Mouse (Mus musculus) telencephalon, adult 2 months (tissue): ENCODE measurements around the gene Zfp30.
A peak's percentile ranks its signal among the peaks of the same experiment; 100 is the strongest.

Experiments
- DNase-seq: peaks from one replicate; pipeline ENCODE4 v3.0.0-alpha.2; 2011; ENCODE audit warnings: low read depth, low spot score

Gene Zfp30

DNA sequence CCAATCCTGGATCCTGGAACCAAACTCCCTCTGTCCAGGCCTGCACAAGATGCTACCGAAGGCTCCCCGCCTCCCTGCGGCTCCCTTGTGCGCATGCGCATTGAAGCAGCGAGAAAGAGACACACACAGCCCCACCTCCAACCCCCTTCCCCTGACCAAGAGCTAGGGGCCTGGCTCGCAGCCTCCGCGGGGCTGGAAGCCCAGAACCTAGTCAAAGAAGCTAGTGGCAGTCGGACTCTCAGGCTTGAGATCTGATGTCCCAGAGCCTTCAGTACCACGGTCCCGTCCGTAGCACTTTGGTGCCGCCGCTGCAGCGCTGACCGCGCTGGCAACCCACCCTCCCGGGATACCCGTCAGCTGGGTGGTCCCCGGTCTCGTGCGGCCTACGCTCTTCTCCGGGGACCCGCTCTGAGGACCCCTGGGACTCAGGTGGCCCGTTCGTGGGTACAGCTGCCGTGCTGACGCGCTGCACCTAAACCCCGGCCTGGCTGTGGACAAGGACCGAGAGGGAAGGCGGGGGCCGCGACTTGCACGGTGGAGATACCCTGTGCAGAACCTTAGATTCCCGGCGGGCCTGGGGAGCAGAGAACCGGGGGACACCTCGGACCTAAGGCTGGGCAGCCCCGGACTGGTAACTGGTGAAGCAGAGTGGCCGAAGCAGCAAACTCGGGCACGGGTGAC is at the start of gene Zfp30:
TSS of gene Zfp30 (plus strand) at position 128 of the 681 bp plus-strand sequence.
- DNase-seq: peak; percentile 84

DNA sequence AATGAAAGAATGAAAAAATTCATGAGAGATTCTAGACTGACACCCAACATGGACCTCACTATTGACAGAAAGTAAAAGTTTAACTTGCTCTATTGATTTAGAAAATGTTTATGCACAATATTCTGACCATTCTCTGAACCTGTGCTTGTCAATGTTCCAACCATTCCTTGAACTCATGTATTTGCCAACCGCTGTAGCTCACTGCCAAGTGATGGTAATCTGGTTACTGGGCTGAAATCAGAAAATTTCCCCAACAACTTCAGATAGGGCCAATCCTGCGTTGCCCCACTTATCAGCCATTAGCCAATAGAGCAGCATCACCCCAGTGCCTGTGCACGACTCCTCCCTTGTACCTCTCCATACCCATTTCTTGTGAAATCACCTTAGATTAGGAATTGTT is 41.5 kb upstream of the Zfp30 start:
- no peak for DNase-seq

DNA sequence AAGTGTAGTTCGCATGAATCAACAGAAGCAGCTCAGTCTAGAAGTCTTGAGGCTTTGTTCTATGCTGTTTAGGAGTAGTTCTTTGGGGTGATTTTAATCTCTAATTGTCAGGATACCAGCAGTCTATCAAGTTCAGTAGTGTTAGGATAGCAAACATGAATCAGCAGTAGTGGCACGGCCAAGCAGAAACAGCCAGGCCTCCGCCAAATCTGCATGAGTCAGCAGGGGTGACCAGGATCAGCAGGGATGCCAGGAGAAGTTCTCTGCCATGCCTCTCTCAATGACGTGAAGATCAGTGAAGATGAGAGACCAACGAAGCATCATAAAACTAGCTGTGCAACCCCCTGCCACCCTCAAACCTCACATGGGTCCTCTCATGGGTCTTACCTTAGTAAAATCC is 23.3 kb upstream of the Zfp30 start:
- DNase-seq: no peak

DNA sequence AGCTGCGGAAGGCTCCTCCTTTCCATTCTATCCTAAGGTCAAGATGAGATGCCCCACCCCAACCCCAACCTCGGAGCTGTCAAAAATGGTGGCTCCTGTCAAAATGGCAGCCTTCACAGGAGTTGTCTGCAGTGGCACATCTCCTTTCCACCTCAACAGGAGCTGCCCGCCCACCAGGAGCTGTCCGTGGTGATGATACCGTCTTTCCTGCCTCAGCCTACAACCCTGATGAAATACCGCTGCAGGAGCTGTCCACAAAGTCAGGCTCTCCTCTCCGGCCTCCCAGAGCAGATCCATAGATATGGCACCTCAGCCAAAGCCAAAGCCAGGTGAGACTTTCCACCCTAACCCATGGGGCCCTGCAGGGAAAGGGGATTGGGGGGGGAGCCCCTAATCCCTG is 19.1 kb upstream of the Zfp30 start:
- no peak for DNase-seq

DNA sequence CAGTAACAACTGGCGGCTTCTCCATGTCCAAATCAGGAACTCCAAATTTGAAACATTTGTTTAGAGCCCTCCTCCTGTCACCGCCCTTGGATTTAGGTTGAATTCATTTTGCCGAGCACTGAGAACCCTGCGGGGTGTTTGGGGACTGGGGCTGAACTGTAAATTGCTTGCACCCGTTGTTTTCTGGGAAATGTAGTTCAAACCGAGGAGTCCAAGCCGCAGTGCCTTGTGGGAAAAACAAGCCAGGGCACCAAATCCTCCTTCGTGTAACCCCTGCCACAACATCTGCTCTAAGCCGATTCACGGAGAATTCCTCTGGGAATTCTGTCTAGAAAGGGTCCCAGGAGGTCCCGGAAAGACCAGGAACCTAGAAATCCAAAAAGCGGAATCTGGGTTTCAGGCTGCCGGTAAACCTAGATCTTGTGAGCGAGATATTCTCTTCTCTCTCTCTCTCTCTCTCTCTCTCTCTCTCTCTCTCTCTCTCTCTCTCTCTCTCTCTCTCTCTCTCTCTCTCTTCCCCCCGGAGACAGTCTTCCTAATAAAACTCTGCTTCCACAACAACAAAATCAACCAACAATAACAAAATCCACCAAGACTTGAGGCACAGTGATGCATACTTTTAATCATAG is 16.6 kb upstream of the Zfp30 start:
- peak; percentile 95 for DNase-seq

DNA sequence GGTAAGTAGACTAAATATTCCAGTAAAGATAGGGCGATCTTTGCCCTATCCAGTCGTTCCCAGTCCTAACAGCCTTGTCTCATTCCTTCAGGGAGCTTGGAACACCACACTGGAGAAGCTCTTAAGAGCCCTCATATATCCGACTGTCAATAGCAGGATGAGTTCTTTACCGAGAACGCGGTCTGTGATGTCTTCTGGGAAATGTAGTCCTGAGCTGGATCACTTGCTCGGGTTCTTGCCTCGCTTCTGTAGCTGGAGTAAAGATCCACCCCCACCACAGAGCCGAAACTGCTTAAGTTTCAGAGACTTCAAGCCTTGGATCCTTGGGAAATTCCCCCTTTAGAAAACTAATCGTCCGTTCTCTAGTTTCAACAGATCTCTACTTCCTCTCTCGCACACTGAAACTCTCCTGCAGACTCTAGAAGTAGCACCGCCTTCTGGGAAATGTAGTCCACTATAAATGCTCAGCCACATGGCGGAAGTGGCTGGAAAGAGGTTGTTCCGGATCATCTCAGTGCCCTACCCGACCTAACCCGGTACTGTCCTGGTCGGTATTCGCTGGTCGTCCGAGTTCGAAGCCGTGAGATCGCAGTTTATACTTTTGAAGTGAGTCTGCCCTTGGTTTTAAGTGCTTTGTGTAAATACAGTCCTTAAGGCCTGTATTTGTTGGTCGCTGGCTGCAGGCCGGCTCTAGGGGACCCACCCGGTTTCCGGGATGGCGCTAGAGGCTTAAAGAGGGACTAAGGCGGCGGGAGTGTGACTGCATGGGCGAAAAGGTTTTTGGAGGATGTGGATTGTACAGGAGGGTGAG is 15.5 kb upstream of the Zfp30 start, which contains the start of gene Zfp84:
TSS of gene Zfp84 (plus strand) at position 463 of the 811 bp plus-strand sequence.
- DNase-seq: peak; percentile 97

DNA sequence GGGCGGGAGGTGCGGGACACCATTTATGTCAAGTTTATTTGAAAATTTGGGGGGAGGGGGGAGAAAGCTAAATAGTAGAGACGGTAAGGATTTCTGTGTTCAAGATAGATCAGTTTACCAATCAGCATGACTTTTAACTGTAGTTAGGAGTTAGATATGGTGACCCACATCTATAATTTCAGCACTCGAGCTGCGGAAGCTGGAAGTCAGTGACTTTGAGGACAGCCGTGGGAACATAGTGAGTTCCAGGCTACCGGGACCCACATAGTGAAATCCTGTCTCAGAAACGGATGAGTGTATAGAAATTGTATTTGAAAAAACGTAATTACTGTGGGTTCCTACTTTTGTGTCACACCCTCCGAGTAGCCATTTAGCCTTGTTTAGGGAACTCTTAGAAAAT is 14.8 kb upstream of the Zfp30 start:
- no peak for DNase-seq

DNA sequence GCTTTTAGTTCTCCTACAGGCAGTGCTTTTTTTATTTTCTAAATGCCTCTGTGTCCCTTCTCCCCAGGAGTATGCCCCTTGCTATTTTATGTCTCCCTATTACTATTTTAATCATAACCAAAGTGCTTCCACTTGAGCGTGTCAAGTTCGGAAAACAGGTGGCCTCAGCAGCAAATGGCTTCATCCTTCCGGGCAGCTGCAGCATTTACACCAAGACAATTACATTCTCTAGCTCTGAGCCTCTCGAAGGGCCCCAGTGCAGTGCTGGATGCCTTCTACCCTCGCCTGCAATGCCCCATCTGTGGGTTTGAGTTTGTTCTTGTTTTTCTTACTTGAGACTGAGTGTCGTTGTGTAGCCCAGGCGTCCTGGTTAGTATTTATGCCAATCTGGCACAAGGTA is 10.3 kb upstream of the Zfp30 start:
- no peak for DNase-seq

DNA sequence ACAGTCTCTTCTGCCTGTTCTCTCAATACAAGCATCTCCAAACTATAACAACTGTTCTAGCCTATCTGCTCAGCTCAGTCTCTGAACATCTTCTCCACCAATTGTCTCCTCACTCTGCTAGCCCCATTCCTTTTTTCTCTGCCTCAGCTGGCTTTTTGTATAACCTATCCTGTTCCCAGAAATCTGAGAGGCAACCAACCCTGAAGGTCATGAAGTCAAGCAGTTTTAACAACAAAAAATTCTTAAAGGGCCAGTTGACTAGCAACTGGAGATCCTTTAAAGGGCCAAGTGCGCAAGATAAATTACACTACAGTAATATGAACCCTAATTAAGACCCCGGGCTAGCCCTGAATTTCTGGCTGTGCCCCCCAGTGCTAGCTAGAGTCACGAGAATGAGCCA is 9.4 kb upstream of the Zfp30 start:
- DNase-seq: no peak

DNA sequence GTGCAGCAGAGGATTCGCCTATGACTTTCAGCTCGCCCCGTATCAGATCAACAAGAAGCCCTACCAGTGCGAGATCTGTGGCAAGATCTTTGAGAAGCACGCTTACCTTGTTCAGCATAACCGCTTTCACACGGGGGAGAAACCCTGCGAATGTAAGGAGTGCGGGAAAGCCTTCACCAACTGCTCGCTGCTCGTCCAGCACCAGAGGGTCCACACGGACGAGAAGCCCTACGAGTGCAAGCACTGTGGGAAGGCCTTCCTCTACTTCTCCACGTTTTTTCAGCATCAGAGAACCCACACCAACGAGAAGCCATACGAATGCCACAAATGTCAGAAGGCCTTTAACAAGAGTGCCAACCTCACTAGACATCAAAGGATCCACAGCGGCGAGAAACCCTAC is 7.2 kb upstream of the Zfp30 start:
- DNase-seq: no peak

DNA sequence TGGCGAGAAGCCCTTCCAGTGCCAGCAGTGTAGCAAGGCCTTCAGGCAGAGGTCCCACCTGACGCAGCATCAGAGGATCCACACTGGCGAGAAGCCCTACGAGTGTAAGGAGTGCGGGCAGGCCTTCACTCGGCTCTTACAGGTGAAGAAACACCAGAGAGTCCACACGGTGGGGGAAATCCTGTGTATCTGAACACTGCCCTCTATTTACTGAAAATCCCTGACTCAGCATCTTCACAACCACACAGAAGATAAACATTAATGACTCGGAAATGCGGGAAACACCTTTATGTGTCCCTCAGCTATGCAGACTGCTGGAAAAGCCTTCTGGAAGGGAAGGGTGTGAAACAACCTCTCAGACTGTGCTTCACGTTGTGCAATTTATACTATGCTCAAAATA is 6.4 kb upstream of the Zfp30 start:
- DNase-seq: no peak

DNA sequence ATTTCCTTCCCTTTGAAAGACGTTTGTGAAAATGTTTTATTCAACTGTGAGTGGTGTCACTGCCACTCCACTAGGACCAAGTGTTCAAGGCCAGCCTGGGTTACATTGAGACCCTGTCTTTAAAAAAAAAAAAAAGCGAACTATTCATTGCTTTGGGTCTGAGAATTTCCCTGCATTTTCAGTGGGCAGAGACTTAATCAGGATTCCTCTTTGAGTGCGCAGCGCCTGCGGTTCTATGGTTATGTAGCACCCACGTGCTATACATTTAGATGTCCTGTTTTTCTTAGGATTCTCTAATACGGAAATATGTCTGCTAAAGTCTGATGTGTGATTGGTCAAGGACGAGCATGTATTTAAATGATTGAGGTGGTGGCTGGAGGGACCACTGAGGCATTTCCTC is 1.2 kb downstream of the Zfp30 start:
- DNase-seq: no peak

DNA sequence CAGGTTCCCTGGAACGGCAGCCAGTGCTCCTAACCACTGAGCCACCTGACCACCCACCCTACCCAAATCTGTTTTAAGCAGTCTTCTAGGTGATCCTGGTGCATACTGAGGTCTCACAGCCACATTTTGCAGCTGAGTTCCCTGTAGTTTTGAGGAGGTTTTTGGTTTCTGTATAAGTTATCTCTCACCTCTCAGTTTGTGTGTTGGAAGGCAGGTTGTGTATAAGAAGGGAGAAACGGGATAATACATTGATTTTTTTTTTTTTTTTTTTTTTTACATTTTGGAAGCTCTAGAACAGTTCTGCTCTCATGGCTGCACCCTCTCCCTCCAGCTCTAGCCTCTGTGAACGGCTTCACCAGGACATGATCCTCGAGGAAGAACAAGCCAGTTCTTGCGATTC is 2.1 kb downstream of the Zfp30 start:
- no peak for DNase-seq

DNA sequence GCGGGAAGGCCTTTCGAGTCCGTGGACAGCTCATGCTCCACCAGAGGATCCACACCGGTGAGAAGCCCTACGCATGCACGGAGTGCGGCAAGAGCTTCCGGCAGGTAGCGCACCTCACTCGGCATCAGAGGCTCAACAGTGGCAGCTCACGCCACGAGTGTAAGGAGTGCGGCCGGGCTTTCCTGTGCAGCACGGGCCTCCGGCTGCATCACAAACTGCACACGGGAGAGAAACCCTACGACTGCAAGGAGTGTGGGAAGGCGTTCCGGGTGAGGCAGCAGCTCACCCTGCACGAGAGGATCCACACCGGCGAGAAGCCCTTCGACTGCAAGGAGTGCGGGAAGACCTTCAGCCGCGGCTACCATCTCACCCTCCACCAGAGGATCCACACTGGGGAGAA is 9.1 kb downstream of the Zfp30 start:
- no peak for DNase-seq

DNA sequence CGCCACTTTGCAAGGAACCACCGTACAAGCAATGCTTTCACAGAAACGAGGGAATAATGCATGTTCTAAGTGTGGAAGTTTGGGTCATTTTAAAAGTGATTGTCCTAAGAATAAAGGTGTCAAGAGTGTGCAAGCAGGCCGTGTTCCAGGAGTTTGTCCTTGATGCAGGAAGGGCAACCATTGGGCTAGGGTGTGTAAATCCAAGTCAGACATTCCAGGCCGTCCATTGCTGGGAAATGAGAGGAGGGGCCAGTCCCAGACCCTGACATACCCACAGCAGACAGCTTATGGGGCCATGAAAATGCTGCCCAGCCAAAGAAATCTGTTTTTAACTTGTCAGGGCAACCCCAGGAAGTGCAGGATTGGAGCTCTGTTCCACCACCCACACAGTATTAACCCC is 23.2 kb downstream of the Zfp30 start:
- no peak for DNase-seq

DNA sequence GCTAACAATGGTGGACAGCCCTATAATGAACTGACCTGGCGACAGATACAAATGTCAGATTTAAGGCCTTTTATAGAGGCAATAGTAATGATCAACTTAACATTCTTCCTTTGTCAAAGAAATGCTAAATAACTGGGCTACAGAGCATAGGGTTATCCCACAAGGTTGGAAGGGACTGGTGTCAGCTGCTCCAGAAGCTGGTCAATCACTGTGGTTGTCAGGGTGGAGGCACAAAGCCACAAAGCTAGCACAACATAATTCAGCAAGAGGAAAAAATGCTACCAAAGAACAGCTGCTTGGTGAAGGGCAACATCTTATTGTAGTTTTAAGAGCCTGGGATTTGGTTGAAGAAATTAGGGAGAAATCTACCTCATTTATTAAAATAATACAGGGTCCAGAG is 28.4 kb downstream of the Zfp30 start:
- no peak for DNase-seq

DNA sequence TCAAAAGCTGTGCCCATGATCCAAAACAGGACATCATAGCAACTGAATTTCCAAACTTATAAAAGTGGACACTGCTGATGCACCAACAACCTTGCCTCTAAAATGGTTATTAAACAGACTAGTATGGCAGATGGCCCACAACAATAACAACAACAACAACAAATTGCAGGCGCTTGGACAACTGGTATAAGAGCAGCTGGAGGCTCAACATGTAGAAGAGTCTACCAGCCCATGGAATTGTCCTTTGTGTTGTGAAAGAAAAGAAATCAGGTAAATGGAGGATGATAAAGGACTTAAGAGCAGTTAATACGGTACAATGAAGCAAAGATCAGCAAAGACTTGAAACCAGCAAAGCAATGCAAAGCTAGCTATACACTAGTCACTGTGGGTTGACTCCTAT is 30.6 kb downstream of the Zfp30 start:
- DNase-seq: no peak

DNA sequence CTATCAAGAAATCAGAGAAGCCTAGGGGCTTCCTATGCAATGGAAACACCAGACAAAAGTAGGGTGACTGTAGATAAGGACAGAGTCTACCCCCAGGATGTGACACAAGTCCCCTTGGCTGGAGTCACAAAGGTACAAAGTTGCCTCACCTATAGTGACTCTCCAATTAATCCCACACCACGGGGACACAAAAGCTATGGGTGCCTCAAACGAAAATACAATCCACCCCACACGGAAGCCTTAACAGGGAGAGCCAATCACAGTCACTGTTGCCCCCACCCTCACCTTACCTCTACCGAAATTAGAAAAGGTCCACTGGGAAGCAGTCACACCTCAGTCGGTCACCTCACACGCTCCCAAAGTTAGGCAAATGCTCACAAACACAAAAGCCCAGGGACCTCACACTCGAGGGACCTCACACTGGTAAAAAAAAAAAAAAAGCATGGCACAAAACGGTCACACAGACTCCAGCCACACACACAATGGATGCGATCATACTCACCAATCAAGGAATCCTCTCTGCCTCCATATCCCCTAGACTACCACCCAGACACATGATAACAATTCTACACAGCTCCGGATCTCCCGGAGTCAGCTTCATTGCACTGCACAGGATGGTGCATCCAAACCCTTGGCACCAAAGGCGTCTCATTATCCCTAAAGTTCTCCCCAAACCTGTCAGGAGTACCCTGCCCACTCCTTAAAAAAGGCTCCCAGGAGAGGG is 31.4 kb downstream of the Zfp30 start:
- peak; percentile 6 for DNase-seq

DNA sequence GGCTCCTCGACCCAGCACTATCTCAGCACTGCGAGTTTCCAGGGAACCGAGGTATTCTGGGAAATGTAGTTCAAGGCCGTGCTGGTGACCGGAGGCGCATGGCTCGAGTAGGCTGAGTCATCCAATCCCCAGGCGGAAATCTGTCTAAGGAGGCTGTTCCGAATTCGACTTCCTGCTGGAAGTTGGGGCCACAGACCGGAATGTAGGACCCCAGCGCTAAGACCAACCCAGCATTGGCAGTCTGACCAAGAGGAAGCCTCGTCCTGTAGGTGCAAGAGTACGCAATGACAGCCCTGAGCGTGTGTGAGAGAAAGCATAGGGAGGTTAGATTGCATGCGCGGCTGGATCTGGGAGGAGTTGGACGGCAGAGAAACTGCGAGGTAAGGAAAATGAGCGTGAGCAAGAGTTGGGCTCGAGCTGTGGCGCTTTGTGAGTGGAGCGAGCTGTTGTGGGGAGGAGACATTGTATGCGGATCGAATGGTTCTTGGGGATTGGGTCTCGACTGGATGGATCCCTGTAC is 32.2 kb downstream of the Zfp30 start, which contains the start of gene Zfp790:
TSS of gene Zfp790 (plus strand) at position 205 of the 520 bp plus-strand sequence.
- DNase-seq: peak; percentile 97

DNA sequence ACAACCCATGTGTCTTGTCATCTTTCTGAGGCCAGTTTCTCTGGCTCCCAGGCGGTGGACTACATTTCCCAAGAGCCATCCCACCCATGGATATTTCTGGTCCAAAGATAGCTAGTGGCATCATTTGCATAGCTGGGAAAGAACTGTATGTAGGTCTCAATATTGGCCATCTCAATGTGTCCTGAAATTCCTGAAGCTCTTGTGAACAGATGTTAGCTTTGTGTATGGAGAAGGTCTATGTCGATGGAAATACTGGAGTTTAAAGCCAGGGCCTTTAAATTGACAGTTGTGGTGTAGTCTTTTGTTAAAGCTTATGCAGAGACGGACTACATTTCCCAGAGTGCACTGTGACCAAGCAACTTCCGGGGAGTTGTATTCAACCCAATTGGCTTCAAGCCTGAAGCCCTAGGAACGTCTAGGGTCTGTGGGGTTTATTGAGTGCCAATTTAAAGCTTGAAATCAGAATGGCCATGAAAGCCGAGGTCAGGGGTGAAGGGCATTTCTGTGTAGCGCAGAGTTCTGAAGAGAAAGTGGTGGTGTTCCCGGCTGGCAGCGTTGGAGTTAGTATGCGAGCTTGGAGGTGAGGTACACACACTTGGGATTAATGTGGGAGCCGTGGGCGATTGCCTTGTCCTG is 34.9 kb downstream of the Zfp30 start:
- peak; percentile 93 for DNase-seq

DNA sequence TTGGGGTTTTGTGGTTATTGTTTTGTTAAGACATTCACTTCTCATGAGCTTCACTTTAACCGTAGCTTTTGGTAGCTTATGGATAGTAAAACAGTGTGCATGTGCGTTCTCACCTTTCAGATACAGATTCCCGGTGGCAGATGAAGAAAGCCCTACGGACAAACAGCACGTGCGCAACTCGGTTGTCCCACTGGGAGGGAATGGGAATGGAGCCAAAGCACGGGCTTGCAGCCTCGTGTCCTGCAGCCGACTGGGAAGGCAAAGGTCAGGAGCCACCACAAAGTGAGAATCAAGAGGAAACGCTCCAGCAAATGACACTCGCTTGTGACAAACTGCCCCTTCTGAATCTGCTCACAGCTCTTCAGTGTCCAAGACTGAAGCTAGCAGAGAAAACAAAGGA is 44.2 kb downstream of the Zfp30 start:
- DNase-seq: no peak
